Mouse (Mus musculus): Measurements from ENCODE around the gene Dcaf4. TPM values are rescaled to one million over a fixed set of nuclear protein-coding genes. Genes with fewer than 3 reads are reported as not detected.

The Dcaf4 gene
- polyA plus RNA-seq, 1 experiment from 2014 or later, result 29.9 TPM

DNA sequence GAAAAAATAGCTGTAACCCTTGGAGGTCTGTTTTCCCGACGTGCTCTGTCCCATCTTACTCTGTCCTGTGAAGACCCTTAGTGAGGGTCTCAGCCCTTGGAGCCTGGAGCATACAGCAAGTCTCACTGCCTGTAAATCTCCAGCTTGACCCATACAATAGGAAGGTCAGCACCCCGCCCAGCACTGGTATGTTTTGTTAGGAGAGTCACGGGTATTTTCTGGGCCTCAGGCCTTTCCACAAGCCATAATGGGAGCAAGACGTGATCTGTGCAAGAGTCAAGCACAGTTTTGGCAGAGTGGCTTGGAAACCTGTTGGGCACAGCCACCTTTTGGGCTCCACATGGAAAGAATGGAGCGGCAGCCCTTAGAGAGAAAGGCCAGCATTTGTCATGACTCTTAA, 7.5 kb downstream of the Dcaf4 start:
- Histone ChIP-seq H3K4me1 (0 out of 2 replicates have a peak, but pooled peaks cover 4% of the 10 kb centered on the region), H3K36me3 (peaks cover 20% of the 10 kb centered on the region), H3K9me3 (replicated peaks) (no peaks in the 10 kb centered on the region), H3K4me2 (replicated peaks) (no peak overlapping the region), H3K9ac (no peak overlapping the region), H3K4me3 (no peak overlapping the region), H3K27me3 (no peaks in the 10 kb centered on the region), H3K27ac (no peak overlapping the region)
- no peak for ATAC-seq (ENCODE audit: low FRiP score)
- 51% methylated on average over 6 of the region's 6 CpGs for WGBS

DNA sequence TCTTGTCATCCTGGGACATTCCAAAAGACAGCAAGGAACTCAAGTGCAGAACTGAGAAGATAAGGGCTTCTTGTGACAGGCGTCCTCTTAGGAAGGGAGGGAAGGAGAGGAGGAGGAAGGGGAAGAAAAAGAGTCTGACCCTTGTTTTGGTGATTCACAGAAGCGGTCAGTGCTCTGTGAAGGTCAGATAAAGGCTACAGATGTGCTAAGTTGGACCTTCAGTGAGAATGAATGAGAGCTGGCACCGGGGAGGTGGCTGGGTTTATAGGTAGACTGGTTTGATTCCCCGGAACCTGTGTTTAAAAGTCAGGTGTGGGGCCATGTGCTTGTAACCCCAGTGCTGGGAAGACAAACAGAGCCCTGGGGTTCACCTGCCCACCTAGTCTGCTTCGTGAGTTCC, 8.4 kb downstream of the Dcaf4 start:
- no peak overlapping the region for H3K27ac ChIP-seq
- H3K36me3 ChIP-seq, result peaks cover 26% of the 10 kb centered on the region
- 0 out of 2 replicates have a peak, but pooled peaks cover 4% of the 10 kb centered on the region for H3K4me1 ChIP-seq
- H3K9me3 ChIP-seq (replicated peaks), result no peaks in the 10 kb centered on the region
- H3K27me3 ChIP-seq, result no peaks in the 10 kb centered on the region
- H3K4me2 ChIP-seq (replicated peaks), result no peak overlapping the region
- H3K9ac ChIP-seq, result no peak overlapping the region
- 87% methylated on average over 5 of the region's 5 CpGs for WGBS
- no peak for ATAC-seq (ENCODE audit: low FRiP score)
- H3K4me3 ChIP-seq, result no peak overlapping the region

DNA sequence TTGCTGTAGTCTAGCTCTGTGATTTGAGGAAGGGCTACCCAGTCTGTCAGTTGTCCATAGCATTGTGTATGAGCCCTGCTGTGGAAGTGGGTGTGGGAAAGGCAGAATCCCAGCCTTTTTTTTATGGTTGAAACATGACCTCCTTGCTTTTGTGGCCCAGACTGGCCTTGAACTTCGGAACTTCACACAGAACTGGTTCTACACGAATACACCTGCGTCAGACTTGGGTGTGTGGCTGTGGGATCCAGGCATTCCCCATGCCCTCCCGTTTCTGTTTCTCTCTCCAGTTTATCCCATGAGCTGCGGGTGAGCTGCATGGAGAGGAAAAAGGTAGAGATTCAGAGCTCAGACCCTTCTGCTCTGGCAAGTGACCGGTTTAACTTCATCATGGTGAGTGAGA, 11.7 kb downstream of the Dcaf4 start:
- Histone ChIP-seq H3K4me2 (replicated peaks) (no peak overlapping the region), H3K27ac (no peak overlapping the region), H3K4me1 (peaks cover 8% of the 10 kb centered on the region), H3K36me3 (peaks cover 44% of the 10 kb centered on the region), H3K9ac (no peak overlapping the region), H3K4me3 (no peak overlapping the region), H3K9me3 (replicated peaks) (no peaks in the 10 kb centered on the region), H3K27me3 (no peaks in the 10 kb centered on the region)
- ATAC-seq (ENCODE audit: low FRiP score), result no peak
- WGBS, result 88% methylated on average over 6 of the region's 6 CpGs

DNA sequence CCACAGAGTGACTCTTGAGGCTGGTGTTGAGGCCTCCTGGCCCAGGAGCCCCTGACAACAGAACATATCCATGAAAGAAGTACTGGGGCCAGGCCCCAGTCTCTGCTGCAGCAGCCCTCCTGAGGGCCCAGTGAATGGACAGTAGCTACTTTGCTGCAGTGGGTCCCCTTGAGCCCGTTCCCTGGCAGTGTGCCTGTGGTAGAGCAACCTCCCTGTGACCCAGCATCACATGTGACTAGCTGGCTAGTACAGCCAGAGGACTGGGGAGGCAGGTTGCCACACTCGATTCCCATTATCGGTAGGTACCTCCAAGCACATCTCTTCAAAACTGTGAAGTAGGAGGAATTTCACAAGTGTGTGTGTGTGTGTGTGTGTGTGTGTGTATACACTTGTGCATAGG, 12.7 kb downstream of the Dcaf4 start:
- Histone ChIP-seq H3K9ac (no peak overlapping the region), H3K9me3 (replicated peaks) (no peaks in the 10 kb centered on the region), H3K27me3 (no peaks in the 10 kb centered on the region), H3K36me3 (peaks cover 54% of the 10 kb centered on the region), H3K4me3 (no peak overlapping the region), H3K4me2 (replicated peaks) (no peak overlapping the region), H3K4me1 (peaks cover 8% of the 10 kb centered on the region), H3K27ac (no peak overlapping the region)
- 84% methylated on average over 3 of the region's 3 CpGs for WGBS
- no peak for ATAC-seq (ENCODE audit: low FRiP score)

DNA sequence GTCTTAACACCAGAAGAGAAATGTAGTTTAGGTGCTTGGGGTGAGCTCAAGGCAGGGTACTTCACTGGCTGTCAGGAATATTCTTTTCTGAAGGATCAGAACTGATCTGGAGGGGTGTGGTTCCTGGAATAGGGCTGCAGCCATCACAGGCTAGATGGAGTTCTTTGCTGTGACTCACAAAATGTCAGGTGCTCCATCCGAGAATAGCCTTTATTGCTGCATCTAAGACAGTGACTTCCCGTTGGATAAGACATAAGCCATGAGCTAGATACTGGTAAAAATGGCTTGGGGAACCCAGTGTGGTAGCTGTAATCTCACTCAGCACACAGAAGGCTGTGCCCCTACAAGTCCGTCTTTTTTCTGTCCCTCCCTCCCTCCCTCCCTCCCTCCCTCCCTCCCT, 13.9 kb downstream of the Dcaf4 start:
- Histone ChIP-seq H3K4me2 (replicated peaks) (no peak overlapping the region), H3K4me1 (peaks cover 8% of the 10 kb centered on the region), H3K9ac (no peak overlapping the region), H3K27ac (no peak overlapping the region), H3K36me3 (peaks cover 63% of the 10 kb centered on the region), H3K9me3 (replicated peaks) (no peaks in the 10 kb centered on the region), H3K27me3 (no peaks in the 10 kb centered on the region), H3K4me3 (no peak overlapping the region)
- no peak for ATAC-seq (ENCODE audit: low FRiP score)
- 92% methylated on average over 3 of the region's 3 CpGs for WGBS

DNA sequence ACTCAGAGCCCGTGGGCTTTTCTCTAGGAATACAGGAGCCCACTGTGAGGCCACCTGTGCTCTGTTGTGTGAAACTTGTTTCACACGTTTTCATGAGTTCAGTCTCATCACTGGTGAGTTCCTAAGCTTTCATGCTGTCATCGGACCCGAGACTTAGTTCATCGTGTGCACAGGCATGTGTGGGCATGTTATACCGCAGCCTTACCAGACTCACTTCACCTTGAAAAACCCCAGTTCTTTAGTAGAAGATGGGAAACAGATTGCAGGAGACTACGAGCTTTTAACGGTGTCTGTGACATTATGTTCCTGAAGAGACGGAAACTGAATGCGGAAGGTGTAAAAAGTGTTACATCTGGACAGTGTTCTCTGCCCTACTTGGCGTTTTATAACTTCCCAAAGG, 15.2 kb downstream of the Dcaf4 start:
- H3K36me3 ChIP-seq, result peaks cover 70% of the 10 kb centered on the region
- H3K4me3 ChIP-seq, result no peak overlapping the region
- no peaks in the 10 kb centered on the region for H3K9me3 ChIP-seq (replicated peaks)
- no peak overlapping the region for H3K27ac ChIP-seq
- H3K4me1 ChIP-seq, result peaks cover 8% of the 10 kb centered on the region
- no peak overlapping the region for H3K4me2 ChIP-seq (replicated peaks)
- no peaks in the 10 kb centered on the region for H3K27me3 ChIP-seq
- 86% methylated on average over 11 of the region's 11 CpGs for WGBS
- ATAC-seq (ENCODE audit: low FRiP score), result no peak
- no peak overlapping the region for H3K9ac ChIP-seq

DNA sequence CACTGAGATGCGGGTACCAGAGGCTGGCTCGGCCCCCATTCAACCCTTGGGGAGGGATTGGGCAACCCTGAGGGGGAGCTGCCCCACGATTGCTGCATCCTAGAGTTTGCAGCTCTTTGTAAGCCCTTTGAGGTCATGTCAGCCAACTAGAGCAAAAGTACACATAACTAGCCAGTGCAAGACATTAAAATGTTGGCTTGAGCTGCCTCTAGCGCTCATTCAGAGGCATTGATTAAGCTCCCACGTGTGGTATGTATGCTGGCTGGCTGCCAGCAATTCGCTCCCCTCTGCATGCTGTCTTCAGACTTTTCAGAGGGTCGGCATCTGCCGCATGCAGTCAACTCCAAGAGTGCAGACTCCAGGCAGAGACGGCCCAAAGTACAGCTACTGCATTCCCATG, 15.8 kb downstream of the Dcaf4 start:
- Histone ChIP-seq H3K4me1 (peaks cover 8% of the 10 kb centered on the region), H3K9ac (no peak overlapping the region), H3K4me2 (replicated peaks) (no peak overlapping the region), H3K4me3 (no peak overlapping the region), H3K27me3 (no peaks in the 10 kb centered on the region), H3K27ac (no peak overlapping the region; the same call in 1 of the 2 replicates), H3K9me3 (replicated peaks) (no peaks in the 10 kb centered on the region), H3K36me3 (peaks cover 74% of the 10 kb centered on the region)
- WGBS, result 55% methylated on average over 9 of the region's 9 CpGs
- 0 out of 2 replicates have a peak, but pooled peaks have one; percentile 40 for ATAC-seq (ENCODE audit: low FRiP score)

DNA sequence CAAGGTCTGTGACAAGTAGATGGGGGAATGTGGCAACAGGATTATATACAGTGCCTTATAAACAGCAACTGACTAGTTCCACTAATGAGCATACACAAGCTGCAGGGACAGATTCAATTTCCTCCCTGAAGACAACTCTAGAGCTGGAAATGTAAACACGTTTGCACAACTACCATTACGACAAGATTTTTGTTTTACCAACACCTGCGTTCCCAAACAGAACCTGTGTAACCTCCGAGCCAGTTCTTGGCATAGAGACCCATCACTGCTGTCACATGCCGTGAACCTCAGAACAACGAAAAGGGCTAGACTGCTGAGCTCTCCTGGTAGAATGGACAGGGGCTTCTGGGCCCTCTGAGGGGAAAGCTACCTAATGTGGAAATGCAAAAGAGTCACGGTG, 23.7 kb downstream of the Dcaf4 start:
- no peak overlapping the region for H3K4me3 ChIP-seq
- no peak overlapping the region for H3K27ac ChIP-seq
- 85% methylated on average over 7 of the region's 7 CpGs for WGBS
- peaks cover 69% of the 10 kb centered on the region for H3K36me3 ChIP-seq
- ATAC-seq (ENCODE audit: low FRiP score), result no peak
- no peaks in the 10 kb centered on the region for H3K27me3 ChIP-seq
- H3K9ac ChIP-seq, result no peak overlapping the region
- no peaks in the 10 kb centered on the region for H3K9me3 ChIP-seq (replicated peaks)
- H3K4me1 ChIP-seq, result no peaks in the 10 kb centered on the region
- no peak overlapping the region for H3K4me2 ChIP-seq (replicated peaks)

DNA sequence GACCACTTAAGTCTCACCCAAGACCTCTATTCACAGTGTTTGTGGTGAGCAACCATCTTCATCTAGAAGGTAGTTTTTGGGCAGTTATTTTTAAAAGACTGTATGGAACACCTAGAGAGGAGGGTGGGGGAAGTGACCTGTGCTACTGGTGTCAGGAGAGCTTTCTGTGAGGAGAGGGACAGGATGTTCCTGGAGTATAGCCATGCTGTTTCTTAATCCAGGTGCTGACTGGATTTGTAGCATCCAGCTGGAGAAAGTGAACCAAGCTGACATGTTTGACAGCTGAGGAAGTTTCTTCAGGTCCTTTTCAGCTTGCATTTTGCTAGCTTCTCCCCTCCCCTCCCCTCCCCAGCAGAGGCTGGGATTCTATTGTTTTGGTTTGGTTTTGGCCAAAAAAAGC, 24.5 kb downstream of the Dcaf4 start:
- no peaks in the 10 kb centered on the region for H3K9me3 ChIP-seq (replicated peaks)
- H3K4me3 ChIP-seq, result no peak overlapping the region
- no peak overlapping the region for H3K4me2 ChIP-seq (replicated peaks)
- H3K27me3 ChIP-seq, result no peaks in the 10 kb centered on the region
- H3K27ac ChIP-seq, result no peak overlapping the region
- H3K9ac ChIP-seq, result no peak overlapping the region
- no peak for ATAC-seq (ENCODE audit: low FRiP score)
- no peaks in the 10 kb centered on the region for H3K4me1 ChIP-seq
- peaks cover 66% of the 10 kb centered on the region for H3K36me3 ChIP-seq

DNA sequence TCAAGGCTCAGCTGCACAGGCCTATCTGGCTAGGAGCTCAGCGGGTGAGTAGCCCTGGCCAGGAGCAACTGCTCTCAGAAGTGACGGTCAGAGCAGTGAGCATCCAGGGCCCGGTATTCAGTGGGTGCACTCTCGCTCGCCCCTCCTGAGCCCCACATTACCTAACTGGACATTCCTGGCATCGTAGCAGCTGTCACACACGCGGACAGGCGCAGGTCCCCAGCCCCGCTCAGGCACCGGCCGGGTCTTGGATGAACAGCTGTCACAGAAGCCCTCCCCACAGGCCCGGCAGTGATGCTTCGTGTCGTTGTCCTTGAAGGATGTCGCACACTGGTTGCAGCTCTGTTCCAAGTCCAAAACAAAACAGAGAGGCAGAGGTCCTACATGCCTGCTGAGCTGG, 31.0 kb downstream of the Dcaf4 start:
- H3K4me2 ChIP-seq (replicated peaks), result no peak overlapping the region
- H3K27me3 ChIP-seq, result no peaks in the 10 kb centered on the region
- WGBS, result 87% methylated on average over 16 of the region's 16 CpGs
- no peak overlapping the region for H3K4me3 ChIP-seq
- no peak for ATAC-seq (ENCODE audit: low FRiP score)
- no peaks in the 10 kb centered on the region for H3K4me1 ChIP-seq
- no peaks in the 10 kb centered on the region for H3K9me3 ChIP-seq (replicated peaks)
- H3K36me3 ChIP-seq, result peaks cover 93% of the 10 kb centered on the region
- no peak overlapping the region for H3K9ac ChIP-seq
- H3K27ac ChIP-seq, result no peak overlapping the region

DNA sequence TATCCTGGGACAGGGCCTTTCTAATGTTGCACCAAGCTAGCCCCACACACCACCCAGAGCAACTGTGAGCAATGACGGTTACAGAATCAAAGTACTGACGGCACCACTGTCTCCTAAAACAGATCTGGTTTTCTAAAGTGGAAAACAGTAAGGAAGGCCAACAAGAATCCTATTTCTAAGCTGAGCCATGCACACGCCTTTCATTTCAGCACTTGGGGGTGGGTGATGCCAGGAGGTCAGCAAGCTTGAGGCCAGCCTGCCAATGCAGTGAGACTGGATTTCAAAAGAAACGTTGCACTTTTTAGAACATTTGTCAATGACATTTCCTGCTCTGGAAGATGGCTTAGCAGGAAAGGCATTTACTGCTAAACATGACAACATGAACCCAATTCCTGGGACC, 33.5 kb downstream of the Dcaf4 start:
- no peaks in the 10 kb centered on the region for H3K27me3 ChIP-seq
- no peak overlapping the region for H3K4me2 ChIP-seq (replicated peaks)
- no peaks in the 10 kb centered on the region for H3K4me1 ChIP-seq
- H3K9ac ChIP-seq, result no peak overlapping the region
- WGBS, result 80% methylated on average over 4 of the region's 4 CpGs
- H3K27ac ChIP-seq, result no peak overlapping the region
- H3K36me3 ChIP-seq, result peaks cover 95% of the 10 kb centered on the region
- no peak for ATAC-seq (ENCODE audit: low FRiP score)
- no peaks in the 10 kb centered on the region for H3K9me3 ChIP-seq (replicated peaks)
- H3K4me3 ChIP-seq, result no peak overlapping the region

DNA sequence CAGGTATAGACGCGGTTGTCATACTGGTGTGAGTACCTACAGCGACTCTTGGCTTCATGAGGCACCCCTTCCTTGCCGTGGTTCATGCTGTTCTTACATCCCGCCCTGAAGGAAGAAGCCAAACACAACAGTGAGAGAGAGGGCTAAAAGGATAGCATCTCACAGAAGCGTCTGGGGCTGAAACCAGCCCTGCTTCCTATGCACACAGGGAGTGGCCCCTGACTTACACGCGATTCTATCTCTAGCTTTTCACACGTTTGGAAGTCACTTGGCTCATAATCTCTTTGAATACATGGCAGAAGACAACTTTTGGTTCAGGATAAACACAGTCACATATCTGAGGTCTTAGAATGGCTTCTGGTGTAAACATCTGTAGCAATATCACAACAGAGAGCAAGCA, 35.3 kb downstream of the Dcaf4 start:
- Histone ChIP-seq H3K9ac (no peak overlapping the region), H3K27me3 (no peaks in the 10 kb centered on the region), H3K4me3 (no peak overlapping the region), H3K36me3 (peaks cover 92% of the 10 kb centered on the region), H3K27ac (no peak overlapping the region), H3K4me1 (no peaks in the 10 kb centered on the region), H3K4me2 (replicated peaks) (no peak overlapping the region), H3K9me3 (replicated peaks) (no peaks in the 10 kb centered on the region)
- 69% methylated on average over 9 of the region's 9 CpGs for WGBS
- ATAC-seq (ENCODE audit: low FRiP score), result no peak

DNA sequence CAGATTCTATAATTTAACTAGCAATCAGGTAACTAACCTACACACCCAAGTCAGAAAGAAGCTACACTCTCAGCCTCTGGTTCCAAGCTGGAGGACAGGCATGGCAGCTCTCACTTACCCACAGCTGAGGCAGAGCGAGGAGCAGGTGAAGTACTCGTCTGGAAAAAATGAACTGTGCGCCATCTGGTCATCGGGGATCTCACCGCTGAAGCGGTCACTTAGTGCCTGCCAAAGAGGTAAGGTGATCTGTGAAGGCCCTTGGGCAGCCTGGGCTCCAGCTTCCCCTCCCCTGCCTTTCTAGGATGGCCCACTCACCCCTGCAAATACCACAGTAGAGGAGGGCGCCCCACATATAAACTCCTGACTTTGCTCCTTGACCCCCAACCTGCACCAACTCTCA, 38.2 kb downstream of the Dcaf4 start:
- no peak for ATAC-seq (ENCODE audit: low FRiP score)
- Histone ChIP-seq H3K36me3 (peaks cover 90% of the 10 kb centered on the region), H3K9ac (no peak overlapping the region), H3K9me3 (replicated peaks) (no peaks in the 10 kb centered on the region), H3K27me3 (no peaks in the 10 kb centered on the region), H3K4me2 (replicated peaks) (no peak overlapping the region), H3K27ac (no peak overlapping the region), H3K4me3 (no peak overlapping the region), H3K4me1 (peaks cover 3% of the 10 kb centered on the region; the same call in 1 of the 2 replicates)
- 90% methylated on average over 7 of the region's 7 CpGs for WGBS

DNA sequence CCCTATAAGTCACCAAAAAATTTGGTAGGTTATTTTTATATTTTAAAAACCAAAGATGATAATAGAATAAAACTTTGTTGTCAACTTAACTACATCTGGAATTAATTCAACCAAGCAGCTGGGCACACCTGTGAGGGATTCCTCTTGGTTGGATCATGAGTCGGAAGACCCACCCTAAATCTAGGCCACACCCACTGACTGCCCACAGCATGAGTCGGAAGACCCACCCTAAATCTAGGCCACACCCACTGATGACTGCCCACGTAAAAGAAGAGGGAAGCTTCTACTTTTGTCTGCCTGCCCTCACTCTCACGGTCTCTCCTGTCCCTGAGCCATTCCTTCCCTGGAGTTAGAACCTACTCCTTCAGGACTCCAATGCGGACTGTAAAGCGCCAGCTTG, 39.9 kb downstream of the Dcaf4 start:
- no peak overlapping the region for H3K4me2 ChIP-seq (replicated peaks)
- ATAC-seq (ENCODE audit: low FRiP score), result no peak
- no peaks in the 10 kb centered on the region for H3K9me3 ChIP-seq (replicated peaks)

More for the DNA sequence above, 39.9 kb downstream of the Dcaf4 start:
- no peak overlapping the region for H3K4me3 ChIP-seq
- 72% methylated on average over 6 of the region's 6 CpGs for WGBS
- peaks cover 3% of the 10 kb centered on the region; the same call in 1 of the 2 replicates for H3K4me1 ChIP-seq
- H3K27ac ChIP-seq, result no peak overlapping the region
- peaks cover 86% of the 10 kb centered on the region for H3K36me3 ChIP-seq
- no peak overlapping the region for H3K9ac ChIP-seq
- H3K27me3 ChIP-seq, result no peaks in the 10 kb centered on the region

Measured in hindbrain, embryonic 12.5 days (tissue).